Mouse (Mus musculus) left cerebral cortex, postnatal 14 days (tissue): ENCODE results near the gene Npas2. TPM values are rescaled to one million over a fixed set of nuclear protein-coding genes. Genes with fewer than 3 reads are reported as not detected.
A peak's percentile ranks its signal among the peaks of the same experiment; 100 is the strongest.

Experiments used
- DNase-seq, 2 experiments: peaks; one replicate each; pipeline ENCODE4 v3.0.0; 2021 to 2022; ENCODE audit warnings: low spot score in 2 of 2, mixed read lengths in 1 of 2
- intact Hi-C: fragments of 180-260 bp; cut with DNase I; formaldehyde crosslinking; loops from one replicate; pipeline ENCODE4 v1.15.1; 2025
- total RNA-seq, 2 experiments: library from RNA; stranded (reverse); gene quantifications; 2 replicates each; pipeline ENCODE4 v1.2.3; 2021

Npas2 gene
- total RNA-seq, 2 experiments from 2014 or later = 52.9 to 54.5 TPM

DNA sequence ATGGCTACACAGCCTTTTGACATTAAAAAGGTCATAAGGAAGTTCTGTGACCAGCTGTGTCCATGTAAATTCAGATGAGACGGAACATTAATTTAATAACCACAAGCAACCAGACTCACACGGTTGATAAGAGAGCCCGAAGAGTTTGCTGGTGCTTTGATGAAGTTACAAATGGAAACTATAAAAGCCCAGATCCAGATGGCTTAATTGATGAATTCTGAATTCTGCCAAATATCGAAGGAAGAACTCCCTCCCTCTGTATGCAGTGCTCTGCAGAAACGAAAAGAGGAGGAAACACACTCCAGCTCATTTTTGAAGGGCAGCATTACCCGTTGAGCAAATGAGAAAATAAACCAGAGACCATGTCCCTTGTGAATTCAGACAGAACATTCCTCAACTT lies 79.4 kb downstream of the Npas2 start:
- no peak for DNase-seq
- intact Hi-C loops = no loop called here

DNA sequence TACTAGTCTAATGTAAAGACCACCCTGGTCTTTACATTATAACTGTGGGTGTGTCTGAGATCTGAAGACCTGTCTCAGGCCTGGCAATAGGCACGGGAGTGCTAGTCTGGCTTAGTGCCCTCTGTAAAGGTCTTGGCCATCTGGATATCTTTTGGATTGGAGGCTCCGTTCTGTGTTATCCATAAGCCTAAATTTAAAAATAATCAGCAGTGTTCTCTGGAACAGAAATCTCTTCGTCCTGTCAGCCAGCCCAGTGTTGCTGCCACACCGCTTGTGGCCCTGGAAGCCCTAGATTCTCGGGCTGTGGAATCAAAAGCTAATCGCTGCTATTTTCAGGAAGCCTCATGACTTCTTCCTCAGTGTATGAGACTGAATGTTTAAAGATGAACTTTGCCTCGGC lies 86.9 kb downstream of the Npas2 start:
- no peak for DNase-seq
- intact Hi-C loops = no loop called here

DNA sequence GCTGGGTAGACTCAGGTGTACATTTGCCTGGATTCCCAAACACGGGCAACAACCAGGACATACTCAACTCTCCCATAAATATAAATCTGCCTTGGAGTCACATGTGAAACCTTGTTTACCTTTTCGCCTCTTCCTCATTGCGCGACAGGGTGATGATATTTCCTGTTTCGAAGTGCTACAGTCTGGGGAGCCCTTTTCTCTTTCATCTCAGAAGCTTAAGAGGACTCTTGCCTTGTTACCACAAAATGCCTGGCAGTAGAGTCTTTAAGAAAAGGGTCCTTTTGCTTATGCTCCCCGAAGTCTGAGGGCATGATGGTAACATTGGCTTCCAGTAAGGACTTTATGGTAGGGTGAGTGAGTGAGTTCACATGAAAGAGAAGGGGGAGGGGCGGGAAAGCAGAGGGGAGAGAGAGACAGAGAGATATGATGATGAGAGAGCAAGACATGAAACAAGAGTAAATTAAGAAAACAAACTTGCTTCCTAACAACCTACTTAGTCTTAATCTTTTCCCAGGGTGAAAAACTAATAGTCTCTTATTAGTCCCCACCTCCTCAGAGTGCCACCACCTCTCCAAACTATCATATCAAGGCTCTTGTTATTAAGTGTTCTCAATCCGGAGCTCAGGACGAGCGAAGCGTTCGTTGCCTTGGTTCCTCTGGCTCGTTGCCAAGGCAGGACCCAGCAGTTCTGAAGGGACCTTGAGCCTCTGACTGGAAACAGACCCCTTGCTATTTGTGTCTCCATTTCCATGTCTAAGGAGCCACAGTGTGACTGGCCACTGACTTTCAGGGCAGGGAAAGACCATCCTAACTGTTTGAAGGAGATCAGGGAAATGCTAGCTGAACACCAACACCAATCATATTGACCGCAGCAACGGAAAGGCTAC lies 87.7 kb downstream of the Npas2 start:
- intact Hi-C loops = no loop called here
- peak; percentile 18 to 41 for DNase-seq

DNA sequence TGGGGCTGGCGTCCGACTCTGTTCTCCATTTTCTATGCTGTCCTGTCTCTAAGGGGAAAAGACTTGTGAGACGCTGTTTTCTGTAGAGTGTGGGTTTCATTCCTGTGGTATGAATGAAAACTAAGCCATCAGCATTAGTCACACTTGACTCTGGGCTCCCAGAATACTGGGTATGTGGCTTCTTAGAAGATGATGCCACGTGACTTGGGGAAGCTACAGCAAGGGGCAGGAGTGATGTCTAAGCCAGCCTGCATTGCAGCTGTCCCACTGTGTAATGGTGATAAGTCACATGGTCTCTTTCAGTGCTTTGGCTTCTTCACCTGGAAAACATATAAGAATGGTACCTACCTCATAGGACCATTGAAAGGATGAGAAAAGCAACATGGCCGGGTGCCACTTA lies 88.4 kb downstream of the Npas2 start:
- DNase-seq = no peak
- intact Hi-C loops = no loop called here

DNA sequence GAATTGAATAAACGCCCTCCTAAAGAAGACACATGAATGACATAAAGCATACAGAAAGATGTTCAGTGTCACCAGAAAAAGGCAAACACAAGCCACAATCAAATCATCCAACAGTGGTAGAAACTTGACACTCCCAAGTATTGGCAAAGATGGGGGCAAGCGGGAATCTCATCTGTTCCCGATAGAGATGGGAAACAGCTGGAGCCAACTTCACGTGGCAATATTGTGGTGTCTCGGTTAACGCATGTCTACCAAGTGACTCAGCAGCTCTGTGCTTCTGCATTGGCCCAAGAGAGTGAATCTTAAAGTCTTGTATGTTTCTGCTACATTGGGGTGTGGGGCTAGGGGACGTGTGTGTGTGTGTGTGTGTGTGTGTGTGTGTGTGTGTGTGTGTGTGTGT lies 89.8 kb downstream of the Npas2 start:
- no peak for DNase-seq
- intact Hi-C loops = no loop called here

DNA sequence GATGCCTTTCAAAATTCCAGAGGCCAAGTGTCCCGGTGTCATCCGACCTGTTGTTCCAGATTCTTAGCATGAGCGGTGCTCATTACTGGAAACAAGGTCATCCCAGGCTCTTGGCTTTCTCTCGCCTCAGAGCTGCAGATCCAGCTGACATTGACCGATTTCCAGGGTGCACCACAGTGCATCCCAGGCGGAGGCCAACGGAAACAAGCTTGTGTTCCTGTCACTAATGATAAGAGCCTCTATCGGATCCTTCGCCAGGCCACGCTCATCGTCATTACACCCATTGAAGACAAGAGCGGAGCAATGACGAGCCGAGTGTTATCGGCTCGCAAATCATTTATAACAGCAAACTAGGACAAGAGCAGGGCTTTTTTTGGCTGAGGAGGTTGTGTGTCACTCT lies 91.3 kb downstream of the Npas2 start:
- peak in 1 of 2 experiments; percentile 22 for DNase-seq
- intact Hi-C loops = no loop called here

DNA sequence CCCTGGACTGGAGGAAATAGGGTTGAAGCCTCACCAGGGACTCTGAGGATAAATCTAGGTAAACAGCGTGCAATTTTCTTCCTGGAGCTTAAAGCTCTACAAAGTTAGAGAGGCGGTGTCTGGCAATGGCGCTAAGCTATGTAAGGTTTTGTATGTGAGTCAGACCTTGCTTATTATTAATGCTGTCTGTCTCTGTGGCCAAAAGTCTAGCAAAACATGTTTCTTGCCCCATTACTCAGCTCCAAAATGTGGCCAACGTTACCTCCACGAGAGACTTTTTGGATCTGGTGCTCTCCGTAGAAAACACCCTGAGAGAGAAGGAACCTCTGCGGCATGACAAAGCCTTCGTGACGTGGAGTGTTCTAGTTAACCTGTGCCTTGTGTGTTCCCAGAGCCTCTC lies 93.5 kb downstream of the Npas2 start:
- DNase-seq = no peak
- intact Hi-C loops = no loop called here

DNA sequence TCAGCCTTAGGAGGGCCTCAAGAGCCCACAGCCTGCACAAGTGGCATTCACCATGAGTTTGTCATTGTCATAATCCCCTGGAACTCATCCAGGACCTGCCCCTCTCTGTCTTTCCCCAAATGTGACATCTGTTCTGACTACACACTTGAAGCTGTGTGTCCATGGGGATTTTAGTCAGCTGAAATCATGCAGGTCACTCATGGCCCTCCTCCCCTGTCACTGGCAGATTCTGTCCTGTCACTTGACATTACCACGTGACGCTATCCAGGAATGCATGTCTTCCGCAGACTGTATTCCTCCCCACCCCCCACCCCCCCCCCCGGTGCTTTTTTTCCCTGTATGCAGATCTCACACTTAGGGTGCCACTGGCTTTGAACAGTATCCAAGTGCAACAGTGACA lies 94.3 kb downstream of the Npas2 start:
- intact Hi-C loops = no loop called here
- no peak for DNase-seq

DNA sequence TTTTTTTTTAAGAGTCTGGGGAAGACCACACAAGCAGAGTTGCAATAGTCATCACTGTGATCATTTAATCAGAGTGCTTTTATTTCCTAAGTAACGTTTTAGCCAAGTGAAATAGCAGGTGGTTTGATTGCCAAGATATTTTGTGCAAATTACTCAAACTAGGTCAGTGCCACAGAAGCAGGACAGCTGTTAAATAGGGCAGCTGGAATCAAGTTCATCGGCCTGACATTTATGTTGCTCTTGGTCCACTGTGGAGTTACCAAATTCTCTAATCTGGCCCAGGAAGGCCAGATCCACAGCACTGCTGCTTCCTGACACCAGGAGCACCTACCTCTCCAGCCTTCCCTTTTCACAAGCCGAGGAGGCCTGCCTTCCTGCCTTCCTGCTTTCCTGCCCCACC lies 94.9 kb downstream of the Npas2 start:
- intact Hi-C loops = no loop called here
- DNase-seq = no peak

DNA sequence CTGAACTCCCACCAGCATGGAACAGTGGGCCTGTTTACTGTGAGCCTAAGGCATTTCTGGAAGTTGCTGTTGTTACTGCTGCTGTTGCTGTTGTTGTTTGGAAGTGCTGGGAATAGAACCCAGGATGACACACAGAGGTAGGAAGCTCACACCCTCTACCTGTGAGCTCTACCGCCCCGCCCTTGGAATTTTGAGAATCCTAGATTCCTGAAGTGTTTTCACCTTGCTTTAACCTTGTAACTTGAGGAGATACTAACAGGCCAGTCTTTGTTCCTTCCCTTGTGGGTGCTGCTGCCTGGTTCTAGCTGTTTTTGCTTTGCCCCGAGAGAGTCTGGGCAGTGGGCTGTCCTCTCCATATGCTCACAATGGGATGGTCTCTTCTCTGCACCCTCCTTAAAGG lies 98.5 kb downstream of the Npas2 start:
- DNase-seq = no peak
- intact Hi-C loops = no loop called here

DNA sequence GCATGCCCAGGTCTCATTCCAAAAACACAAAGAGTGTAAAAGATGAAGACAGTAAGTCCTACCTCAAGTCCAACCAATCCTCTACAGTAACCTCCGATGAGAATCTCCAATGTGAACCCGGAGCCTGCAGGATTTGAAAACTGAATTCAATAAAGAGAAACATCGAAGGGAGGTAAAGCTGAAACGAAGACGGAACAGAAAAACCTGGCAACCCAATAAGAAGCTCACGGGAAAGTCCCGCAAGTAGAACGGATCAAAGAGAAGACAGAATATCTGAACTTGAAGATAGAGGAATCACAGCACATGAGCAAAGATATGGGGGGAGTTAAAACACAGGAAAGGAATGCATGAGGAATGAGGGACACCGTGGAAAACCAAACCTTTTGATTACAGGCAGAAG lies 104.8 kb downstream of the Npas2 start:
- intact Hi-C loops = no loop called here
- DNase-seq = no peak

DNA sequence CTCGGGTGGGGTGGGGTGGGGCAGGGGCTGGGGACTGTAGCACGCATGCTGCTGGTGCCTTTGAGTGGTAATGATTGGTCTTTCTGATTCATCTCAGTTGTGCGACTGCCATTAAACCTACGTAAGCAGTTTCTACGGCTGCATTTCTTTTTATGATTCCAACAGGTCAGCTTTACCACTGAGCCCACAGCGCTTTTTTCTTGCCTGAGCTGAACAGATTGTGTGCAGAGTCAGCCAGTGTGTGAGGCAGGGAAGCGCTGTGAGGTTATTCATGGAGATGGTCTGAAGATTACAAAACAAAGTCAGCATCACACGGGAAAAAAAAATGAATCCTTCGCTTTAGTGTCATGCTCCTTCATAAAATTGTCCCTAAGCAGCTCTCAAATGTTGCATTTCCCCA lies 106.7 kb downstream of the Npas2 start:
- intact Hi-C loops = no loop called here
- peak in 1 of 2 experiments; percentile 27 for DNase-seq

DNA sequence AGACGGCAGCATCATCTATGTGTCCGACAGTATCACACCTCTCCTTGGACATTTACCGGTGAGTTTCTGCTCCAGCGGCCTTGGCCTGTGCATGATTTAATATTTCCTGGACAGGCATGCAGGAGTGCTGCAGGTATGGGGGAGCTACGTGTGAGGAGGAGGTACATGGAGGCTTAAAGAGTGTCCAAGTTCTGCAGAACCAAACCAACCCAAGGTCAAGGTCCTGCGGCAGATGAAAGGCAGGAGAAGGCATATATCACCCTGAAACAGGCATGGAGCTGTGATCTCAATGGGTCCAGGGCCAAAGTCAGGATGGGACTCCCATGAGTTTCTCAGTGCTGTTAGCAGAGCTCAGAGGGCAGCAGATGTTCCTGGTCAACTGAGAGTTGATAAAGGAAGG lies 107.1 kb downstream of the Npas2 start:
- no peak for DNase-seq
- intact Hi-C loops = no loop called here

DNA sequence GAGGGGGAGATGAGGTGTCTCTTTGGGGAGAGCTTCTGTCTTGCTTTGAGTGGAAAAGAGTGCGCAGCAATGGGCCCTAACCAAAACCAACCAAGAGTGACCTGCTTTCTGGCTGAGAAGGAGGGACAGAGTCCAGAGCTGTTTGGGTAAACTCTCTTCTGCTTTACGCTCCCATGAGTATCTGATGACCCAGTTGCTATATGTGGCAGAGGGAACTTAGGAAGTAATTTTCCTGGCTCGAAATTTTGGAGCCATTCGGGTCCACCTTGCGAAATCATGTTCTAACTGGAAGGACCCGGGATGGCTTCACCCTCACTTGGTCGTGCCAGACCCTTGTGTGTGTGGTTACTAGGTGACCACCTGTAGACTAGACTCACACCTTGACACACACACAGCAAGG lies 108.7 kb downstream of the Npas2 start:
- intact Hi-C loops = no loop called here

DNA sequence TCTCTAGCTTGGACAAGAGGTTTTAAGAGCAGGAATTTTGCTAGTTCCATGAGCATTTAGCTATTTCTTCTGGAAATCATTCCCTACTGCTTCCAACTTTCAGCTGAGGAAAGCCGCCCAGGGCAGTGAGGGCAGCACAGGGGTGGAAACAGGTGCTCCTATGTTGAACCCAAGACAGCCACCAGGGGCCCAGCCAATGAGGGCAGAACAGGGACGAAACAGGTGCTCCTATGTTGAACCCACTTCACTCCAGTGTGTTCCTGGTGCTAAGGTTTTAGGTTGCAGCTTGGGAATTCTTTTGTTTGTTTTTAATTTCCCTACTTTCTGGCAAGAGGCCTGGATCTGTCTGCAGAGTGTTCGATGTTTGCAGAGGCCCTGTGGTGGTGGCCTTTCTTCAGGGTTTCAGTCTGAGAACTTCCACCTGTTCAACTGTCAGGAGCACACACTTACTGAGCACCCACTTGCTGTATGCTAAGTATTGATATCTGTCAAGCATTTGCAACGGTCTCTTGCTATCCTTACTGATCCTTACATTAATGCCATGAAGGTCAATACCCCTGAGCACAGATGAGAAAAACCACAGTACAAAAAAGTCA lies 109.6 kb downstream of the Npas2 start:
- intact Hi-C loops = no loop called here
- DNase-seq = no peak

More for the DNA sequence above, 108.7 kb downstream of the Npas2 start:
- no peak for DNase-seq

DNA sequence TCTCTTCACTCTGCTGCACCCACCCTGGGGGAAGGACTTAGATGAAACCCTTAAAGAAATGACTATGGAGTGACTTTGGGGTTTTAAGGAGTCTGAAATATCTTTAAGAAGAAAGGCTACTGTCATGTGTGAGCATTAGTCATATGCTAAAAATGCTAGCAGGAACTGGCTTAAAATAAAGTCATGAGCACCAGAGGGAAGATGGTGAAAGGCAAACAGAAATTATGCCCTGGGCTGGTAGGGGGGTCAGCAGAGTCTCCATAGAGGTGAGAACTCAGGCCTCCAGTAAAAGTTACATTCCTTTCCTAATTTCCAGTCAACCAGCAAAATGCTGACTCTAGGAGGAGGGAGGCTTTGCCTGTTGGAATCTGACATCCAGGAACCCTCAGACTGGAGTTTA lies 113.8 kb downstream of the Npas2 start:
- DNase-seq = no peak
- intact Hi-C loops = no loop called here

DNA sequence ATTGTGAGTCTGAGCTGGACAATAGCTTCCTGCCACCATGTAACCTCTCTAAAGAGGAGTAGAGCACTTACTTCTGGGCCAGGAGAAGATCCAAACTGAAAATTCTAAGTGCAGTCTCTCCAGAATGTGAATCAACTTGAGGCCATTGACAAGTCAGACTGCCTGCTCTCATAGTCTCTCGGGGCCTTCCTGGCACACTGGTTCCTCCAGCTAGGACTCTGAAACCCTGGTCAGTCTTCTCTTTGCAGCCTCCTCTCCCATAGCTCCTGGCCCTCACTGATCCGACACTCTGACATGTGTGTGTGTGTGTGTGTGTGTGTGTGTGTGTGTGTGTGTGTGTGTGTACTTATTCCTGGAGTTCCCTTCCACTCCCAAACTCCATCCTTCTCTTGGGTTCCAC lies 114.4 kb downstream of the Npas2 start:
- intact Hi-C loops = no loop called here
- no peak for DNase-seq

DNA sequence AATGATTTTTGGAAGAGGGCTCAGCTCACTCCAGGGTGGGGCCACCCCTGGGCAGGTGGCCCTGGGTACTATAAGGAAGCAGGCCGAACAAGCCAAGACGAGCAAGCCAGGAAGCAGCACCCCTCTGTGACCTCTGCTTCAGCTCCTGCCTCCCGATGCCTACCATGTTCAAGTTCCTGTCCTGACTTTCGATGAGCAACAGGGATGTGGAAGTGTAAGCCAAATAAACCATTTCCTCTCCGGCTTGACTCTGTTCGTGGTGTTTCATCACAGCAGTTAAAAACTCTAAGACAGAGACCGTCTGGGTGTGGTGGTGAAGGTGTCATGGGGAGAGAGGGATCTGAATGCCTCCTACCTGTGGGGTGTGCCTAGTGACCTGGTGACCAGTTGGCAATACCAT lies 116.0 kb downstream of the Npas2 start:
- DNase-seq = no peak
- intact Hi-C loops = no loop called here

DNA sequence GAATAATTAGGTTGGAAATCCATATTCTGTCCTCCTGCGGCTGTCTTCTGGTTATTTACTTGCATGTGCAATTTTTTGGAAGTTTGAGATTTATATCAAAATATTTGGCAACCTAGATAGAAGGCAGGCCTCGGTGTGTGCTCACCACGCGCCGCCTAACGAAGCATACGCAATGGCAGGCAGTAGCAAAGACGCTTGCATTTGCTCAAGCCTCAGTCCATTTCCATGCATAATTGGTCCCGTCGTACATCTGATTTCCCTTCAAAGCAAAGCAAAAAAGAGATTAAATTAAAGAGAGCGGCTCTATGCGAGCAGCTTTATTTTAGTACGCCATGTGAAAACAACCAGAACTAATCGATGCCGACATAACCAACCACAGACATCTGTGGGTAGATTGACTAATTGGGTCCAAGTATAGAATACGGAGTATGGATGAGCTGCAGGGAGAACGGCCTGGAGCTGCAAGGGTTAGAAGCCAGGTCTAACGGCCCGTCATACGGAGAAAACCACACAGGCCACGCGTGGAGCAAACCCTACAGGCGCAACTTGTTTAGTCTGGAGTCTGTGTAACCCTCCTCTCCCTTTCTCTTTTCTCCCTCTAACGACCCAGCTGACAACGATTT lies 118.9 kb downstream of the Npas2 start:
- intact Hi-C loops = no loop called here
- no peak for DNase-seq

DNA sequence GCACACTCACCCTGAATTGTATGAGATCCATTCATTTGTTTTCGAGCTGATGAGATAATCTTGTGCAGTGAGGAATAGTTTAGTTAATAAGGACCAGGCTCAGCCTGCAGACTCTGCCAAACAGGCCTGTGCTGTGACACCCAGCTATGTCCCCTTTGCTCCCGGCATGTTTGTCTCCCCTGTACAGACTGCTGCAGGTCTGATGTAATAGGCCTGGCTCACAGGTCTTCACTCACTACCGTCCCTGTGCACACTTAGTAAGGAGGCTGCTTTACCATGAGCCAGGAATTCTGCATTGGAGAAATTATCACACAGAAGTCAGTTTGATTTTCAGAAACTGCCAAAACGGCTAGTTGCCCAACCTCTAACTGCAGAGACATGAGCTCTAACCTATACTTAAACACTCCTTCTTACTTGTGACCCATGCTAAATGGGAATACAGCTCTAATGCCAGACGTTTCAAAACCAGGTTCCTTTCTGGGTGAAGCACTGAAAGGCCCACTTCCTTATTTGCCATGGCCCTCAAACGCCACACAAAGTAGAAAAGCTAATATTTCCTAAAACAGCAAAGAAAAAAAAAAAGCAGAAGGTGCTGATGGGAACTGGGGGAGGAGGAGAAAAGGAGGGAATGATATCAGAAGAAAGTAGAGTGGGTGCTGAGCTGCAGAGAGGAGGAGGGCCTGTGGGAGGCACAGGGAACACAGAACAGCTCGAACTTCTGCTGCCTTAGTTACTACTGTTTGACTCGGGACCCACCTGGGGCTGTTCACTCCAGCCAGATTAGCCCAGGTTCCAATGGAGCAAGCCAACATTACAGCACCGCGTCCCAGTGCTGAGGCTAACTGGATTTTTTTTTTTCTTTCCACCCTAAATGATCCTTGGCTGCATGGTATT lies 120.1 kb downstream of the Npas2 start:
- DNase-seq = no peak
- intact Hi-C loops = no loop called here
